Mouse (Mus musculus): ENCODE measurements around the gene Zxdc.

DNA sequence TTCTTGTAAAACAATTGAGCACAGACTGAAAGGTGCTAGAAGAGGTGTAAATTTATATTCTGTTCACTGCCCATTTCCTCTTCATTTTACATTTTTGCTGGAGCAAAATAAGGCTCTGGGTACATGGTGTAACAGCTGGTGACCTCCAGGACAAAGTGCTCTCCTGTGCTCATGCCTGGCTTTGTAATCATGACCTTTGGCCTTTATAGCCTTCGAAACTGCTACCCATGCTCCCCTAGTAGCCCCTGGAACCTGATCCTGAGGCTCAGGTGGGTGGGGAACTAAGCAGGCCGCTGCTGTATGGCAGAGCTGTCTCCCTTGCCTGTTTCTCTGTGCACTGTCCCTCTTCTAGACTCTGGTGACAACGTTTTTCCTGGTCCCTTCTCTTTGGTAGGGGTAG is 24.7 kb downstream of the Zxdc start:
- no peak for TF ChIP-seq POLR2A (IDR thresholded peaks at IDR 0.05; ENCODE audit: borderline replicate concordance, extremely low read depth, insufficient read depth, insufficient read length, poor library complexity, severe bottlenecking)
- no peak for TF ChIP-seq CTCF (IDR thresholded peaks at IDR 0.05; ENCODE audit: borderline replicate concordance, extremely low read depth, insufficient read depth, insufficient read length)
